Mouse (Mus musculus): Measurements from ENCODE around the gene Fam172a. TPM values are rescaled to one million over a fixed set of nuclear protein-coding genes. Genes with fewer than 3 reads are reported as not detected.

Gene Fam172a
- polyA plus RNA-seq, 1 experiment = 5.3 TPM

DNA sequence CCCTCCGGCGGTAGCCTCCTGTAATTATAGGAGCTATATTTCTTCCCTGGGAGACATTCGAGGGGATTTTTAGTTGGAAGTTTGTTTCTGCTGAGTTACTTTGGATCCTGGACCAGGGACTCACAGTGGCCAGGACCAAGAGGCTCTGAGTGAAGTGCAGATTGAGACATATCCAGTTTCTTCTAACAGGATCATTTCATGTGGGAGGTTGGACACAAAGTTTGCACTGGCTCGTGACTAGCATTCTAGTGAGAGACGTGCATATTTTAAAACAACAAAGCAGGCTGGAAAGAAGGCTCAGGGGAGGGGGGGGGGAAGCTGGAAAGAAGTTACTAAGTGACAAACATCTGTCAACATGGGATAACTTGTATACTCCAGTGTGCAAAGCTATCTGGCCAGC lies 481.2 kb downstream of the Fam172a start:
- 47% methylated on average over 5 of the region's 5 CpGs for WGBS
- Histone ChIP-seq H3K36me3 (ENCODE audit: control insufficient read depth, insufficient read depth, low read length) (no peaks in the 10 kb centered on the region), H3K4me1 (ENCODE audit: control insufficient read depth, insufficient read depth, low read length) (no peaks in the 10 kb centered on the region), H3K4me3 (ENCODE audit: insufficient read depth, low read depth, low read length) (no peak overlapping the region), H3K27me3 (replicated peaks; ENCODE audit: control insufficient read depth, insufficient read depth, low read length) (peaks cover 7% of the 10 kb centered on the region), H3K27ac (ENCODE audit: insufficient read depth, low read depth, low read length) (no peak overlapping the region)
- no peak for DNase-seq
- TF ChIP-seq CTCF (conservative IDR thresholded peaks at IDR 0.05; ENCODE audit: insufficient read depth, insufficient read length, low read depth, low read length) = no peak
- no peak for TF ChIP-seq POLR2A (IDR thresholded peaks at IDR 0.05; ENCODE audit: low read depth, low read length)

DNA sequence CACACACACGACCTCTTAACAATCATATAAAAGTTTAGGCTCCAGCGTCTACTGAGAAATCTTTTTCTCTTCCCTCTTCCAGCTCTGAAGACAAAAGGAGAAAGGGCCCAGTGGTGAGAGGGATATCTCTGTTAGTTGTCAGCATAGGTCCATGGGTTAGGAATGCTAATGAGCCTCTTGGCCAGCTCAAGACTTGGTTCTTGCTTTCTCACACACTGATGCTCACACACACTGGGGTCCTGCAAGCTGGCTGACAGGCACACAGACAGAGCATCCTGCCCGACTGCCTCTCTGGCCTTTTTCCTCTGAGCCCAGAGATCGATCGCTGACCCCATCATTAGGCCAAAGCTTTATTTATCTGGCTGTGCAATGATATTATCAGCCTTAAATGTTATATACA lies 482.2 kb downstream of the Fam172a start:
- no peak overlapping the region for H3K27ac ChIP-seq (ENCODE audit: insufficient read depth, low read depth, low read length)
- H3K36me3 ChIP-seq (ENCODE audit: control insufficient read depth, insufficient read depth, low read length) = no peaks in the 10 kb centered on the region
- DNase-seq = no peak
- TF ChIP-seq POLR2A (IDR thresholded peaks at IDR 0.05; ENCODE audit: low read depth, low read length) (no peak), CTCF (conservative IDR thresholded peaks at IDR 0.05; ENCODE audit: insufficient read depth, insufficient read length, low read depth, low read length) (no peak)
- no peak overlapping the region for H3K4me3 ChIP-seq (ENCODE audit: insufficient read depth, low read depth, low read length)
- no peaks in the 10 kb centered on the region for H3K4me1 ChIP-seq (ENCODE audit: control insufficient read depth, insufficient read depth, low read length)
- H3K27me3 ChIP-seq (replicated peaks; ENCODE audit: control insufficient read depth, insufficient read depth, low read length) = peaks cover 7% of the 10 kb centered on the region
- WGBS = 73% methylated on average over 5 of the region's 5 CpGs

DNA sequence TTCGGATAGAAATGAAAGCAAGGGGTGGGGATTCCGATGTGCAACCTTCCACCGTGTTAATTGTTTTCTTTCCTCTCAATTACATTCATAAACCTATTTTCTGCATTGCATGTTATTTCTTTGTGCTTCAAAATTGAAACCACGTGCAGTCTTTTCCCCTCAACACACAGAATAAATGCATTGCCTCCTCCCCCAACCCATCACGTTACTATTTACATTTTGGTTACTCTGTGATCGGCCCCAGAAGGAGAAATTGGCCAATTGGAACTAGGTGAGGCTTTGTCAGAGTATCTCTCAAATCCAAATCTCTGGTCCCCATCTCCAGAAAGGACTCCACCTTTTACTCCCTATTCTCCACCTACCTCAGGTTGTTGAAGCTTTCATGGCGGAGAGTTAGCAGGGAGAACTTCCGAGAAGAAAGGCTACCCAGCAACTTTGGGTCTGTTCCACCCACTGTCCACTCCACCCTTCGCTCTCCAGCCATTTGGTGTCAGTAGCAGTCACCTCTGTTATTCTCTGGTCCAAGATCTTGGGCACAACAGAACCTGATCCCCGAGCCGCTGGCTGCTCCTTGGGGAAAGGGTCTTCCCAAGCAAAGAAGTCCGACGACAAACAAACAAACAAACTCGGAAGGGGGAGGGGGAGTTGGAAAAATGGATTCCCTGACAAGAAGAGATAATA lies 483.1 kb downstream of the Fam172a start:
- Histone ChIP-seq H3K4me3 (ENCODE audit: insufficient read depth, low read depth, low read length) (no peak overlapping the region), H3K36me3 (ENCODE audit: control insufficient read depth, insufficient read depth, low read length) (no peaks in the 10 kb centered on the region), H3K27ac (ENCODE audit: insufficient read depth, low read depth, low read length) (no peak overlapping the region), H3K4me1 (ENCODE audit: control insufficient read depth, insufficient read depth, low read length) (no peaks in the 10 kb centered on the region), H3K27me3 (replicated peaks; ENCODE audit: control insufficient read depth, insufficient read depth, low read length) (peaks cover 2% of the 10 kb centered on the region)
- DNase-seq = no peak
- no peak for TF ChIP-seq CTCF (conservative IDR thresholded peaks at IDR 0.05; ENCODE audit: insufficient read depth, insufficient read length, low read depth, low read length)
- TF ChIP-seq POLR2A (IDR thresholded peaks at IDR 0.05; ENCODE audit: low read depth, low read length) = no peak
- 45% methylated on average over 14 of the region's 14 CpGs for WGBS

DNA sequence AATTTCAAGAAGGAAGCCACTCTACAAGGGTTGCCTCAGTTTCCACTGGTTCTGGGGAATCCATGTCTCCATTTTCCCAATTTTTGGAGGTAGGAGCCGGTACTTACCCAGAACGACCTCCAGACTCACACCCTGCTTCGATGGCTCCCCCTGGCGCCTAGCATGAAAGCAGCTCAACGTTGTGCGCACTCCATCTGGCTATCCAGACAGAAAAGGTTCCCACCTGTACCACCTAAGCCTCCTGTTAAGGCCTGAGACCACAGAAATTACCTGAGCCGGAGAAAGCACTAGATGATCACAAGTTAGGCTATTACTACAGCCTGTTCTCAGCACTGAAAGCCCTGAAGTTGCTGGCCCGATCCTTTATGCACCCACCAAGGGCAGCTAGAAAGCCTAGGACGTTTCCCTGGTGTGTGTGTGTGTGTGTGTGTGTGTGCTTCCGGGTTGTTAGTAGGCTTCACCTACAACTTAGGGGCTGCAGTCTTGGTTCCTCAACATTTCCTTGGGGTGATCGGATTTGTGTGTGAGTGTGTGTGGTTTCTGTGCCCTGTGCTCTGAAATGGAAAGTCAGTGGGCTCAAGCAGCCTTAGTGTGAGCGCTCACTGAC lies 484.6 kb downstream of the Fam172a start:
- Histone ChIP-seq H3K27ac (ENCODE audit: insufficient read depth, low read depth, low read length) (no peak overlapping the region), H3K27me3 (replicated peaks; ENCODE audit: control insufficient read depth, insufficient read depth, low read length) (peaks cover 2% of the 10 kb centered on the region; the same call in 1 of the 2 replicates), H3K36me3 (ENCODE audit: control insufficient read depth, insufficient read depth, low read length) (no peaks in the 10 kb centered on the region), H3K4me1 (ENCODE audit: control insufficient read depth, insufficient read depth, low read length) (no peaks in the 10 kb centered on the region), H3K4me3 (ENCODE audit: insufficient read depth, low read depth, low read length) (no peak overlapping the region)
- peak; percentile 57 for TF ChIP-seq CTCF (conservative IDR thresholded peaks at IDR 0.05; ENCODE audit: insufficient read depth, insufficient read length, low read depth, low read length)
- no peak for TF ChIP-seq POLR2A (IDR thresholded peaks at IDR 0.05; ENCODE audit: low read depth, low read length)
- no peak for DNase-seq
- WGBS = 54% methylated on average over 12 of the region's 12 CpGs

DNA sequence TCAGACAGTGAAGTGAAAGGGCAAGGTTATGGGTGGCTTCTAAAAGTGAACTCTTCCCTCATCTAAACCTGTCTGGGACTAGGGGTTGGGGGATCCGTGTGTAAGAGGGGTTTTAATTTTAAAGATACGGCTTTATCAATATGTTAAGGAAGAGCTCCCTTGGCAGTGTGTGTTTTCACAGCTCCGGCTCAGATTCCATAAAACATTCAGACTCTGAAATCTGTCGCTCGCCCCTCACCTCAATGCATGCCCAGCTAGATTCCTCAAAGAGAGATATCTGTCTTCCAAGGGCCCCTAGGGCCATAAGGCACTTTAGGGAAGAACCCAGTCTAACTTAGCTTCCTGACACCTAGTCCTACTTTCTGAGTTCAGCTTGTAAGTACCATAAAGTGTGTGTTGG lies 486.0 kb downstream of the Fam172a start:
- Histone ChIP-seq H3K4me3 (ENCODE audit: insufficient read depth, low read depth, low read length) (no peak overlapping the region), H3K4me1 (ENCODE audit: control insufficient read depth, insufficient read depth, low read length) (no peaks in the 10 kb centered on the region), H3K27me3 (replicated peaks; ENCODE audit: control insufficient read depth, insufficient read depth, low read length) (peaks cover 2% of the 10 kb centered on the region; the same call in 1 of the 2 replicates), H3K27ac (ENCODE audit: insufficient read depth, low read depth, low read length) (no peak overlapping the region), H3K36me3 (ENCODE audit: control insufficient read depth, insufficient read depth, low read length) (no peaks in the 10 kb centered on the region)
- WGBS = 86% methylated on average over 5 of the region's 5 CpGs
- no peak for DNase-seq
- TF ChIP-seq CTCF (conservative IDR thresholded peaks at IDR 0.05; ENCODE audit: insufficient read depth, insufficient read length, low read depth, low read length) (no peak), POLR2A (IDR thresholded peaks at IDR 0.05; ENCODE audit: low read depth, low read length) (no peak)

DNA sequence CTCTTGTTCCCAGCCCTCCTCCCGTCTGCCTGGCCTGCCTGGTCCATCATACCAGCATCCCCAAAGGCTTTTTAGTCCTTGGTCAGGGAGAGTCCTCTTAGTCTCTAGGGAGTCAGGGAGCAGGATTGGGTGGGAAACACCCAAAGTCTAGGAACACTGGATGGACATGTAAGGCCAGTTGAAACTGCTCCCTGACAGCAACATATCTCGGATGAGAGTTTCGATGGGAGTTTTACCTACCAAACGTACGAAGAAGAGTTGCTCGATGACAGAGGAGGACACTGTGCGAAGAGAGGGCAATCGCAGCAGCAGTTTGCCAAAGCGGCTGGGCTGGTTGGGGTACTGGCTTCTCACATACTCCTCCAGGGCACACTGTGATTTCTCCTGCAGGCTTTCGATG lies 487.8 kb downstream of the Fam172a start:
- TF ChIP-seq CTCF (conservative IDR thresholded peaks at IDR 0.05; ENCODE audit: insufficient read depth, insufficient read length, low read depth, low read length) (no peak), POLR2A (IDR thresholded peaks at IDR 0.05; ENCODE audit: low read depth, low read length) (no peak)
- no peaks in the 10 kb centered on the region for H3K4me1 ChIP-seq (ENCODE audit: control insufficient read depth, insufficient read depth, low read length)
- H3K27me3 ChIP-seq (replicated peaks; ENCODE audit: control insufficient read depth, insufficient read depth, low read length) = peaks cover under 1% of the 10 kb centered on the region; the same call in 1 of the 2 replicates
- DNase-seq = no peak
- WGBS = 75% methylated on average over 10 of the region's 10 CpGs
- H3K4me3 ChIP-seq (ENCODE audit: insufficient read depth, low read depth, low read length) = no peak overlapping the region
- no peaks in the 10 kb centered on the region for H3K36me3 ChIP-seq (ENCODE audit: control insufficient read depth, insufficient read depth, low read length)
- H3K27ac ChIP-seq (ENCODE audit: insufficient read depth, low read depth, low read length) = no peak overlapping the region

DNA sequence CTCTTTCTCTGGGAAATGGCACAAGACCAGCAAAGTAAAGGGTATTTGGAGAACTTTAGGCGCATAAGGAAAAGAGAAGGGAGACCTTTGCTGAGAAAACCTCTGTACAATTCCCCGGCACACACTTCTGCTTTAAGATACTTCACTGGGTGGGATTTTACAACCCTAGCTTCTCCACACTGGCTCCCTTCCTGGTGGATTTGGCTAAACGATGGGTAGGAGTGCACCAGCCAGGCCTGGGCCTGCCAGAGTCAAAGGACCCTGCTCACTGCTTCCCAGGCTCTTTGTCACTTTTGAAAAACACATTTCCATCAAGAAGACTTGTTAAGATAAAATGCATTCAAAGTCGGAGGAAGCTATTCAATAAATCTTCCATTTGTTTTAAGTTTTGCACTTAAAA lies 491.4 kb downstream of the Fam172a start:
- DNase-seq = no peak
- WGBS = 82% methylated on average over 4 of the region's 4 CpGs

More for the DNA sequence above, 491.4 kb downstream of the Fam172a start:
- Histone ChIP-seq H3K27ac (ENCODE audit: insufficient read depth, low read depth, low read length) (no peak overlapping the region), H3K36me3 (ENCODE audit: control insufficient read depth, insufficient read depth, low read length) (no peaks in the 10 kb centered on the region), H3K4me3 (ENCODE audit: insufficient read depth, low read depth, low read length) (no peak overlapping the region), H3K4me1 (ENCODE audit: control insufficient read depth, insufficient read depth, low read length) (no peaks in the 10 kb centered on the region), H3K27me3 (replicated peaks; ENCODE audit: control insufficient read depth, insufficient read depth, low read length) (0 out of 2 replicates have a peak, but pooled peaks cover 1% of the 10 kb centered on the region)
- TF ChIP-seq POLR2A (IDR thresholded peaks at IDR 0.05; ENCODE audit: low read depth, low read length) = no peak
- no peak for TF ChIP-seq CTCF (conservative IDR thresholded peaks at IDR 0.05; ENCODE audit: insufficient read depth, insufficient read length, low read depth, low read length)
